Mouse (Mus musculus) bone marrow macrophage, adult 2 months (primary cell): ENCODE data around the gene Gm21731.

Source experiments
- CTCF ChIP-seq: IDR thresholded peaks from 2 replicates; pipeline ENCODE4 v1.5.1; 2012; ENCODE audit warnings: low read depth, mild to moderate bottlenecking, low read length, moderate library complexity
- POLR2A ChIP-seq: IDR thresholded peaks from 2 replicates; pipeline ENCODE4 v1.6.1; 2012; ENCODE audit warnings: mild to moderate bottlenecking, low read depth, low read length, borderline replicate concordance

DNA sequence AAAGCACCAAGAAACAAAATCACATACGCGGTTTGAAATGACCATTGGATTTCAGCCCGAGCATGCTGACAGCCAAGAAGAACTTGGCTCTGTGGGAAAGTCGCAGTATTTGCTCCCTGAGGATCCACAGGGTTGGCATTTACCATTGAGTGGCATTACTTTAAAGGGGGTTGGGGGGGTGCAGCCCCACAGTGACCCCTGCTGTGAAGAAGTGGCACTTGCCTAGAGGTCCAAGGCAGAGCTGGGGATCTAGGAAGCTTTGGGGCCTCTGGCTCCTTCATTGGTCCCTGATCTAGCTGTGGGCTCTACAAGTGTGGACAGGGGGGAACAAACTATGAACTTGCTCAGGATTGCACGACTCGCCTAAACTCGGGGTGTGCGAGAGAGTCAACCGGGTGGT, 39.9 kb downstream of the Gm21731 start:
- TF ChIP-seq CTCF (no peak), POLR2A (no peak)
